Comparison of ENCODE assay signal across 8 mouse cellular contexts in genomic region chr2:73272351-73273248, GRCm38 (mm10). TPM values are rescaled to one million over a fixed set of nuclear protein-coding genes. Genes with fewer than 3 reads are reported as not detected.
DNase-seq lines count a peak whose midpoint lies in the region; ATAC-seq and TF ChIP-seq lines count a peak whose summit lies in the region.

No protein-coding gene starts in this region.

- TF ChIP-seq POLR2A in small intestine, adult 2 months (IDR thresholded peaks at IDR 0.05; ENCODE audit: low read depth, low read length), result no peak

- ATAC-seq in lung, embryonic 14.5 days (ENCODE audit: insufficient read depth), result no peak
- ATAC-seq in liver, embryonic 13.5 days (ENCODE audit: low read depth), result no peak
- no peak for ATAC-seq in frontal cortex, adult (ENCODE audit: low TSS enrichment)

- no peak for TF ChIP-seq CTCF in lung, embryonic 14.5 days (IDR thresholded peaks at IDR 0.05; ENCODE audit: low read depth)
- TF ChIP-seq CTCF in small intestine, adult 2 months (IDR thresholded peaks at IDR 0.05; ENCODE audit: extremely low read depth, insufficient read length, insufficient replicate concordance, low read depth, low read length), result no peak

- DNase-seq in lung, embryonic 14.5 days, result peak; percentile 41
- DNase-seq in lung, postnatal 14 days, result no peak
- DNase-seq in embryo, embryonic 10 days (ENCODE audit: low spot score), result peak; percentile 46
- peak; percentile 62 for DNase-seq in hindbrain, embryonic 10.5 days (ENCODE audit: low spot score)
- DNase-seq in liver, embryonic 13.5 days, result no peak
- no peak for DNase-seq in adrenal gland, adult 18-20 months (ENCODE audit: low spot score in 2 of 2)

- H3K4me2 ChIP-seq in lung, embryonic 14.5 days, result peak overlapping the region; percentile 64
- H3K4me2 ChIP-seq in liver, embryonic 13.5 days, result peak overlapping the region; percentile 63

- H3K27me3 ChIP-seq in lung, embryonic 14.5 days (ENCODE audit: insufficient read depth, low read length), result peaks cover 90% of the 10 kb centered on the region
- peaks cover 91% of the 10 kb centered on the region for H3K27me3 ChIP-seq in hindbrain, embryonic 10.5 days (ENCODE audit: insufficient read depth, poor library complexity, severe bottlenecking)
- peaks cover 95% of the 10 kb centered on the region for H3K27me3 ChIP-seq in liver, embryonic 13.5 days
- peaks cover 78% of the 10 kb centered on the region for H3K27me3 ChIP-seq in small intestine, adult 2 months (ENCODE audit: control insufficient read depth, insufficient read depth, low read length)

- H3K27ac ChIP-seq in lung, embryonic 14.5 days (ENCODE audit: low read depth), result no peak overlapping the region
- peak overlapping the region; percentile 93 for H3K27ac ChIP-seq in hindbrain, embryonic 10.5 days
- no peak overlapping the region for H3K27ac ChIP-seq in liver, embryonic 13.5 days
- no peak overlapping the region for H3K27ac ChIP-seq in small intestine, adult 2 months (ENCODE audit: insufficient read depth, low read depth, low read length)

- 0 out of 2 replicates have a peak, but pooled peaks cover 4% of the 10 kb centered on the region for H3K4me1 ChIP-seq in lung, embryonic 14.5 days (ENCODE audit: insufficient read depth)
- H3K4me1 ChIP-seq in hindbrain, embryonic 10.5 days (replicated peaks), result peaks cover 74% of the 10 kb centered on the region
- H3K4me1 ChIP-seq in liver, embryonic 13.5 days (replicated peaks), result peaks cover 45% of the 10 kb centered on the region
- peaks cover 22% of the 10 kb centered on the region for H3K4me1 ChIP-seq in small intestine, adult 2 months (ENCODE audit: control insufficient read depth, insufficient read depth, insufficient read length, low read length)

- no peak overlapping the region for H3K9ac ChIP-seq in lung, embryonic 14.5 days
- no peak overlapping the region for H3K9ac ChIP-seq in liver, embryonic 13.5 days

- H3K9me3 ChIP-seq in lung, embryonic 14.5 days (ENCODE audit: low read depth, low read length), result no peaks in the 10 kb centered on the region
- no peaks in the 10 kb centered on the region for H3K9me3 ChIP-seq in hindbrain, embryonic 10.5 days
- H3K9me3 ChIP-seq in liver, embryonic 13.5 days (replicated peaks), result no peaks in the 10 kb centered on the region

- no peaks in the 10 kb centered on the region for H3K36me3 ChIP-seq in lung, embryonic 14.5 days (ENCODE audit: insufficient read depth)
- H3K36me3 ChIP-seq in hindbrain, embryonic 10.5 days, result peaks cover 16% of the 10 kb centered on the region
- H3K36me3 ChIP-seq in liver, embryonic 13.5 days, result no peaks in the 10 kb centered on the region
- H3K36me3 ChIP-seq in small intestine, adult 2 months (ENCODE audit: control insufficient read depth, insufficient read depth, low read length), result no peaks in the 10 kb centered on the region

- 1% methylated on average over 55 of the region's 55 CpGs for WGBS in lung, embryonic 14.5 days
- under 1% methylated on average over 55 of the region's 55 CpGs for WGBS in hindbrain, embryonic 10.5 days
- WGBS in liver, embryonic 13.5 days (ENCODE audit: insufficient replicate concordance), result 1% methylated on average over 55 of the region's 55 CpGs
- 2% methylated on average over 53 of the region's 55 CpGs for WGBS in small intestine, adult 2 months

- peak overlapping the region; percentile 37 for H3K4me3 ChIP-seq in lung, embryonic 14.5 days (ENCODE audit: low read depth, low read length)
- peak overlapping the region; percentile 70 for H3K4me3 ChIP-seq in hindbrain, embryonic 10.5 days
- peak overlapping the region; percentile 45 for H3K4me3 ChIP-seq in liver, embryonic 13.5 days (replicated peaks)
- H3K4me3 ChIP-seq in small intestine, adult 2 months (ENCODE audit: low read depth, low read length), result peak overlapping the region; percentile 49

RNA-seq across cellular contexts. Expression of gene Sp9, which starts 0.9 kb away (rescaled TPM):
- not detected in 2 replicates for polyA plus RNA-seq in lung, embryonic 14.5 days (2014; fragmentation: Nextera tagmentation; extraction: Ambion mirVana)
- 1.9 and 2.3 TPM in 2 replicates for polyA plus RNA-seq in hindbrain, embryonic 10.5 days (2016; fragmentation: Nextera tagmentation; extraction: Ambion mirVana)
- polyA plus RNA-seq in liver, embryonic 13.5 days (2015; fragmentation: Nextera tagmentation; extraction: Ambion mirVana), result not detected in 2 replicates
- polyA plus RNA-seq in small intestine, adult 2 months (2012; rRNA removed), result 0.03 TPM in 1 of 2 replicates, not detected in the other
- not detected for total RNA-seq in adrenal gland, adult 18-20 months (2021)

RNA-seq across cellular contexts. Expression of gene Scrn3, which starts 39.8 kb away (rescaled TPM):
- polyA plus RNA-seq in lung, embryonic 14.5 days (2014; fragmentation: Nextera tagmentation; extraction: Ambion mirVana), result 15.0 and 15.9 TPM in 2 replicates
- polyA plus RNA-seq in hindbrain, embryonic 10.5 days (2016; fragmentation: Nextera tagmentation; extraction: Ambion mirVana), result 8.3 and 14.2 TPM in 2 replicates
- polyA plus RNA-seq in liver, embryonic 13.5 days (2015; fragmentation: Nextera tagmentation; extraction: Ambion mirVana), result 26.3 and 30.4 TPM in 2 replicates
- 1.1 and 1.6 TPM in 2 replicates for polyA plus RNA-seq in small intestine, adult 2 months (2012; rRNA removed)
- total RNA-seq in adrenal gland, adult 18-20 months (2021), result 10 to 100 TPM; 18.8 to 21.2 TPM

RNA-seq across cellular contexts. Expression of gene Cir1, which starts 39.9 kb away (rescaled TPM):
- 20.9 and 23.8 TPM in 2 replicates for polyA plus RNA-seq in lung, embryonic 14.5 days (2014; fragmentation: Nextera tagmentation; extraction: Ambion mirVana)
- polyA plus RNA-seq in hindbrain, embryonic 10.5 days (2016; fragmentation: Nextera tagmentation; extraction: Ambion mirVana), result 11.7 and 14.9 TPM in 2 replicates
- polyA plus RNA-seq in liver, embryonic 13.5 days (2015; fragmentation: Nextera tagmentation; extraction: Ambion mirVana), result 21.3 and 23.9 TPM in 2 replicates
- polyA plus RNA-seq in small intestine, adult 2 months (2012; rRNA removed), result 0.28 and 0.70 TPM in 2 replicates
- total RNA-seq in adrenal gland, adult 18-20 months (2021), result 10 to 100 TPM; 12.9 to 16.7 TPM

RNA-seq across cellular contexts. Expression of gene Ola1, which starts 53.9 kb away (rescaled TPM):
- 79.2 and 80.9 TPM in 2 replicates for polyA plus RNA-seq in lung, embryonic 14.5 days (2014; fragmentation: Nextera tagmentation; extraction: Ambion mirVana)
- 76.8 and 105 TPM in 2 replicates for polyA plus RNA-seq in hindbrain, embryonic 10.5 days (2016; fragmentation: Nextera tagmentation; extraction: Ambion mirVana)
- polyA plus RNA-seq in liver, embryonic 13.5 days (2015; fragmentation: Nextera tagmentation; extraction: Ambion mirVana), result 67.1 and 82.1 TPM in 2 replicates
- polyA plus RNA-seq in small intestine, adult 2 months (2012; rRNA removed), result 1.4 and 1.5 TPM in 2 replicates
- total RNA-seq in adrenal gland, adult 18-20 months (2021), result 10 to 100 TPM; 48.1 to 54.0 TPM

Comparison
In these comparisons a context has a peak if more than half of its experiments do, and no peak if none do; other contexts are left out.
1. DNase-seq: peak in lung, embryonic 14.5 days (single experiment), embryo, embryonic 10 days (single experiment) and hindbrain, embryonic 10.5 days (single experiment); none in lung, postnatal 14 days (single experiment), liver, embryonic 13.5 days (single experiment) and adrenal gland, adult 18-20 months (0 of 2).
2. Peak in every context shown above with its lines, with median percentiles within 50 percentile points of each other: H3K4me3 ChIP-seq.